31 mouse cellular contexts compared by ENCODE assay signal in genomic region chr13:29819910-29820583, GRCm38 (mm10). TPM values are rescaled to one million over a fixed set of nuclear protein-coding genes. Genes with fewer than 3 reads are reported as not detected.
DNase-seq lines count a peak whose midpoint lies in the region; ATAC-seq lines count a peak whose summit lies in the region.
"Had no signal": no experiment of that assay in that cellular context is flagged by ENCODE, and none has a peak within 500 bp of the region (broad histone marks: within the 10 kb centered on the region; RNA-seq: fewer than 3 reads in every experiment).

No protein-coding gene starts in this region.

- H3K36me3 ChIP-seq in intestine, embryonic 14.5 days (ENCODE audit: control insufficient read depth, insufficient read depth, low read length): no peaks in the 10 kb centered on the region
- no peaks in the 10 kb centered on the region for H3K36me3 ChIP-seq in intestine, embryonic 16.5 days (ENCODE audit: control insufficient read depth, insufficient read depth, low read length)
- H3K36me3 ChIP-seq: embryonic facial prominence, embryonic 15.5 days; heart, embryonic 12.5 days; heart, embryonic 15.5 days; hindbrain, embryonic 10.5 days; hindbrain, embryonic 13.5 days had no signal

- intact Hi-C loops in gastrocnemius, postnatal 14 days (cut with DNase I; ENCODE audit: low total_unique reads): no loop called here

- ATAC-seq in CD4-positive, CD25-positive, alpha-beta regulatory T cell, adult 4 months: no peak
- ATAC-seq in intestine, embryonic 14.5 days (replicated peaks; ENCODE audit: low FRiP score, low TSS enrichment, low read depth): no peak
- ATAC-seq in intestine, embryonic 16.5 days: no peak
- ATAC-seq in megakaryocyte progenitor cell, adult 5-6 weeks (replicated peaks; ENCODE audit: poor library complexity): peak; percentile 34
- ATAC-seq: forebrain, embryonic 14.5 days; forebrain, postnatal 0 days; hindbrain, embryonic 16.5 days; intestine, postnatal 0 days; Patski had no signal

- no peak overlapping the region for H3K27ac ChIP-seq in intestine, embryonic 14.5 days (ENCODE audit: low read depth)
- H3K27ac ChIP-seq in intestine, embryonic 16.5 days (ENCODE audit: low read length): no peak overlapping the region
- H3K27ac ChIP-seq: embryonic facial prominence, embryonic 15.5 days; gastrocnemius, adult 2 months; heart, embryonic 15.5 days; hindbrain, embryonic 10.5 days; hindbrain, embryonic 13.5 days had no signal

- 71% methylated on average over 9 of the region's 9 CpGs for WGBS in intestine, embryonic 14.5 days
- WGBS in intestine, embryonic 16.5 days: 81% methylated on average over 9 of the region's 9 CpGs

- no peaks in the 10 kb centered on the region for H3K27me3 ChIP-seq in intestine, embryonic 14.5 days (replicated peaks; ENCODE audit: control insufficient read depth, insufficient read depth, low read length)
- H3K27me3 ChIP-seq in intestine, embryonic 16.5 days (replicated peaks; ENCODE audit: control insufficient read depth, insufficient read depth, low read length): no peaks in the 10 kb centered on the region
- H3K27me3 ChIP-seq: CH12.LX; embryonic facial prominence, embryonic 15.5 days; heart, embryonic 12.5 days; heart, embryonic 15.5 days; hindbrain, embryonic 13.5 days; Patski had no signal

- peak; percentile 4 for DNase-seq in CD4-positive, CD25-positive, alpha-beta regulatory T cell, adult 2 months (ENCODE audit: low read depth, low spot score)
- DNase-seq in intestine, embryonic 14.5 days (ENCODE audit: low spot score): peak; percentile 39
- no peak for DNase-seq in kidney, postnatal 4 days
- no peak for DNase-seq in lung, postnatal 4 days
- DNase-seq in gastrocnemius, postnatal 14 days: no peak
- DNase-seq: adrenal gland, adult 2 months; adrenal gland, postnatal 14 days; cerebellum, adult 11 months; cerebellum, adult 2 months; cerebellum, adult 9-11 months; cerebellum, postnatal 25 days; embryo, embryonic 11 days; forebrain, postnatal 0 days; gastrocnemius, adult 2 months; gastrocnemius, postnatal 25 days; heart, postnatal 10 days; heart, postnatal 36 days had no signal

- no peak overlapping the region for H3K4me3 ChIP-seq in intestine, embryonic 14.5 days (ENCODE audit: low read depth, low read length)
- no peak overlapping the region for H3K4me3 ChIP-seq in intestine, embryonic 16.5 days (ENCODE audit: low read length)
- H3K4me3 ChIP-seq: embryonic facial prominence, embryonic 15.5 days; gastrocnemius, adult 2 months; heart, embryonic 12.5 days; heart, embryonic 15.5 days; hindbrain, embryonic 10.5 days; hindbrain, embryonic 13.5 days had no signal

- H3K9me3 ChIP-seq in intestine, embryonic 14.5 days (ENCODE audit: control insufficient read depth, low read length): no peaks in the 10 kb centered on the region
- no peaks in the 10 kb centered on the region for H3K9me3 ChIP-seq in intestine, embryonic 16.5 days (ENCODE audit: control insufficient read depth, low read length)
- H3K9me3 ChIP-seq: embryonic facial prominence, embryonic 15.5 days; G1E; heart, embryonic 12.5 days; heart, embryonic 15.5 days; hindbrain, embryonic 10.5 days; hindbrain, embryonic 13.5 days had no signal

- no peak overlapping the region for H3K9ac ChIP-seq in intestine, embryonic 14.5 days (ENCODE audit: low read length)
- H3K9ac ChIP-seq in intestine, embryonic 16.5 days (ENCODE audit: low read depth, low read length): no peak overlapping the region
- H3K9ac ChIP-seq: embryonic facial prominence, embryonic 15.5 days; forebrain, postnatal 0 days; heart, embryonic 12.5 days; heart, embryonic 15.5 days; hindbrain, embryonic 13.5 days had no signal

- 0 out of 2 replicates have a peak, but pooled peaks cover 2% of the 10 kb centered on the region for H3K4me1 ChIP-seq in intestine, embryonic 14.5 days (replicated peaks; ENCODE audit: control insufficient read depth, insufficient read depth, low read length)
- H3K4me1 ChIP-seq in intestine, embryonic 16.5 days (ENCODE audit: control insufficient read depth, insufficient read depth, low read length): peaks cover 2% of the 10 kb centered on the region; the same call in 1 of the 2 replicates

- H3K4me2 ChIP-seq in intestine, embryonic 14.5 days (ENCODE audit: low read length): no peak overlapping the region
- H3K4me2 ChIP-seq in intestine, embryonic 16.5 days (ENCODE audit: low read depth, low read length): no peak overlapping the region
- H3K4me2 ChIP-seq: embryonic facial prominence, embryonic 15.5 days; heart, embryonic 12.5 days; heart, embryonic 15.5 days; hindbrain, embryonic 13.5 days had no signal

RNA-seq across cellular contexts. Expression of gene Cdkal1, which starts 35.4 kb away (rescaled TPM):
- polyA plus RNA-seq in CD4-positive, CD25-positive, alpha-beta regulatory T cell, adult 4 months (2017; shearing (Covaris generic)): 10 to 100 TPM; 42.5 to 49.3 TPM
- 33.9 and 35.2 TPM in 2 replicates for polyA plus RNA-seq in intestine, embryonic 14.5 days (2014; fragmentation: Nextera tagmentation; extraction: Ambion mirVana)
- polyA plus RNA-seq in intestine, embryonic 16.5 days (2015; fragmentation: Nextera tagmentation; extraction: Ambion mirVana): 23.4 and 25.0 TPM in 2 replicates
- 20.5 and 27.0 TPM in 2 replicates for total RNA-seq in megakaryocyte progenitor cell, adult 5-6 weeks (2015)
- total RNA-seq in megakaryocyte progenitor cell, adult 5-6 weeks (2017): 48.2 and 52.0 TPM in 2 replicates
- 10 to 100 TPM; 25.0 to 28.2 TPM for total RNA-seq in gastrocnemius, postnatal 14 days (2021)

Comparison
In these comparisons a context has a peak if more than half of its experiments do, and no peak if none do; other contexts are left out.
1. DNase-seq: peak in CD4-positive, CD25-positive, alpha-beta regulatory T cell, adult 2 months (single experiment) and intestine, embryonic 14.5 days (single experiment); none in kidney, postnatal 4 days (0 of 2), lung, postnatal 4 days (0 of 2) and gastrocnemius, postnatal 14 days (single experiment).